Mouse (Mus musculus) lung, postnatal 0 days (tissue): ENCODE measurements around the gene Itpr1.

Experiments used
- CTCF ChIP-seq: IDR thresholded peaks from 2 replicates; pipeline ENCODE4 v1.5.1; 2016; ENCODE audit warnings: antibody characterized with exemption, mild to moderate bottlenecking
- EP300 ChIP-seq: IDR thresholded peaks from 2 replicates; pipeline ENCODE4 v1.6.1; 2016; ENCODE audit warnings: antibody characterized with exemption, mild to moderate bottlenecking, control low read depth

DNA sequence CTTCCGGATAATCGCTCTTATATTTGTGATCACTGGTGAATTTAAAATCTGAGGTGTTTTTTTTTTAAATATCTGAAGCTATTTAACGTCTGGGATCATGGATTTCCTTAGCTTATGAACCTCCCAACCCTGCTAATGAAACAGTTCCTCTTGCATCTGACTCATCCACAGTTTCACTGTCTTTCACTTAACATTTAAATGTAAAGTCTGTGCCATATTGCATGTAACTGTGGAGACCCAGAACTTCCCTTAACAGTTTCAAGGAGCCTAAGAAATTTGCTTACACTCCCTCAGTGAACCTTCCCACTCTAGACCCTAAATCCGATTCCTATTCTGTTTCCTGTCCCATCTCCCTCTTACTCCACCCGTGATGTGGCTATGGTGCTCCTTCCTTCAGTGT, 342.0 kb downstream of the Itpr1 start:
- no peak for TF ChIP-seq CTCF
- TF ChIP-seq EP300: no peak
